Mouse (Mus musculus): ENCODE measurements around the gene Rpap3. TPM values are rescaled to one million over a fixed set of nuclear protein-coding genes. Genes with fewer than 3 reads are reported as not detected.

Rpap3 gene
- total and polyA plus RNA-seq, 3 experiments = 43.1 to 73.7 (median 69.1) TPM

GRCm38 (mm10) chr15:97749397-97749796, 43.8 kb upstream of the Rpap3 start:
- dilution Hi-C loops (cut with MboI; ENCODE audit: extremely low pct_ligation_motif_present, extremely low pct_unique_long_range_greater_than_20kb, low sequenced_read_pairs) = no loop called here
- Histone ChIP-seq H3K36me3 (replicated peaks in 1 of 2; ENCODE audit: control insufficient read depth in 1 of 2, insufficient read depth in 1 of 2, low read length in 1 of 2) (peaks cover 3 to 31% of the 10 kb centered on the region in 2 experiments), H3K4me1 (ENCODE audit: control insufficient read depth in 1 of 2, insufficient read depth in 2 of 2) (peaks cover 29 to 53% of the 10 kb centered on the region in 2 experiments)

GRCm38 (mm10) chr15:97748964-97749363, 43.3 kb upstream of the Rpap3 start:
- Histone ChIP-seq H3K4me1 (ENCODE audit: control insufficient read depth in 1 of 2, insufficient read depth in 2 of 2) (peaks cover 29 to 53% of the 10 kb centered on the region in 2 experiments), H3K9me3 (replicated peaks; ENCODE audit: low read length) (no peaks in the 10 kb centered on the region), H3K79me2 (replicated peaks; ENCODE audit: control insufficient read depth, extremely low read depth, insufficient read depth, poor library complexity, severe bottlenecking) (no peaks in the 10 kb centered on the region), H3K9ac (ENCODE audit: insufficient read depth, low read depth) (no peak overlapping the region), H3K36me3 (replicated peaks in 1 of 2; ENCODE audit: control insufficient read depth in 1 of 2, insufficient read depth in 1 of 2, low read length in 1 of 2) (peaks cover 3 to 31% of the 10 kb centered on the region in 2 experiments), H3K27me3 (replicated peaks) (no peaks in the 10 kb centered on the region), H3K4me2 (ENCODE audit: insufficient read depth, low read depth, poor library complexity, severe bottlenecking) (no peak overlapping the region), H3K4me3 (replicated peaks in 1 of 3; ENCODE audit: low read depth in 2 of 3, low read length in 2 of 3, poor library complexity in 1 of 3) (no peak overlapping the region), H3K27ac (ENCODE audit: insufficient read depth, low read depth) (no peak overlapping the region)
- dilution Hi-C loops (cut with MboI; ENCODE audit: extremely low pct_ligation_motif_present, extremely low pct_unique_long_range_greater_than_20kb, low sequenced_read_pairs) (no loop called here), in situ Hi-C loops (cut with MboI; ENCODE audit: low pct_ligation_motif_present, low pct_unique_long_range_greater_than_20kb, low sequenced_read_pairs) (no loop called here)
- DNase-seq (ENCODE audit: extremely low read depth) = no peak
- TF ChIP-seq ZKSCAN1 (IDR thresholded peaks at IDR 0.05; ENCODE audit: borderline replicate concordance, low read depth, low read length) = peak; percentile 26; the same call in 1 of the 2 replicates
- TF ChIP-seq MAZ (IDR thresholded peaks at IDR 0.05; ENCODE audit: low read depth, low read length) = no peak

More at GRCm38 (mm10) chr15:97749397-97749796, 43.8 kb upstream of the Rpap3 start:
- no peaks in the 10 kb centered on the region for H3K9me3 ChIP-seq (replicated peaks; ENCODE audit: low read length)
- H3K4me3 ChIP-seq (replicated peaks in 1 of 3; ENCODE audit: low read depth in 2 of 3, low read length in 2 of 3, poor library complexity in 1 of 3) = no peak overlapping the region
- H3K9ac ChIP-seq (ENCODE audit: insufficient read depth, low read depth) = no peak overlapping the region
- TF ChIP-seq SMC3 (IDR thresholded peaks at IDR 0.05; ENCODE audit: low read depth, low read length) (no peak), HCFC1 (IDR thresholded peaks at IDR 0.05; ENCODE audit: low read depth, low read length) (no peak), SIN3A (IDR thresholded peaks at IDR 0.05; ENCODE audit: low read length) (no peak), NELFE (IDR thresholded peaks at IDR 0.05; ENCODE audit: low read depth, low read length) (no peak), ZMIZ1 (IDR thresholded peaks at IDR 0.05; ENCODE audit: low read depth, low read length) (no peak), RCOR1 (conservative IDR thresholded peaks at IDR 0.05; ENCODE audit: low read depth, low read length) (no peak), RAD21 (IDR thresholded peaks at IDR 0.05; ENCODE audit: low read depth, low read length) (no peak), POLR2AphosphoS2 (IDR thresholded peaks at IDR 0.05; ENCODE audit: low read depth, low read length) (no peak), CHD1 (IDR thresholded peaks at IDR 0.05; ENCODE audit: low read depth, low read length) (no peak), KAT2A (IDR thresholded peaks at IDR 0.05; ENCODE audit: insufficient replicate concordance, low read length) (no peak), JUND (conservative IDR thresholded peaks at IDR 0.05; ENCODE audit: low read depth, low read length) (no peak), MYC (IDR thresholded peaks at IDR 0.05; ENCODE audit: low read depth, low read length) (no peak), USF1 (IDR thresholded peaks at IDR 0.05; ENCODE audit: low read depth, low read length) (no peak)
- in situ Hi-C loops (cut with MboI; ENCODE audit: low pct_ligation_motif_present, low pct_unique_long_range_greater_than_20kb, low sequenced_read_pairs) = no loop called here
- no peak for DNase-seq (ENCODE audit: extremely low read depth)
- H3K27ac ChIP-seq (ENCODE audit: insufficient read depth, low read depth) = no peak overlapping the region
- no peaks in the 10 kb centered on the region for H3K79me2 ChIP-seq (replicated peaks; ENCODE audit: control insufficient read depth, extremely low read depth, insufficient read depth, poor library complexity, severe bottlenecking)
- no peak overlapping the region for H3K4me2 ChIP-seq (ENCODE audit: insufficient read depth, low read depth, poor library complexity, severe bottlenecking)
- H3K27me3 ChIP-seq (replicated peaks) = no peaks in the 10 kb centered on the region
